In the genomic region with DNA sequence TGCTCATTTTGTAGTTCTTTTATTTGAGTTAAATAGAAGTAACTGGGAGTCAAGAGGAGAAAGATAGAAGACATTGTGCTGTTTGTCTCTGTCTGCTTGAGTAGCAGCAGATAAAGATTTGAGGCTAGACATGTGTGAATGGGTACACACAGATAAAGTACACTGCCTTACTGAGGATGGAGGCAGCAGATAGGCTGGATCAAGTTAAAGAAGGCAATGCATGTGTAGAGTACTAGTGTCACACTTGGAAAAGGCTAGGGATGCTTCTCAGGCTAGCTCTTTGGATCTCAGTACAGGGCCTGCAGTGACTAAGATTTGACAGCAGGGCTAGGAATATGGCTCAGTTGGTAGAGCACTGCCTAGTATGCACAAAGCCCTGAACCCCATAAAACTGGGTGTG, we compare ENCODE assay signal across 24 mouse cellular contexts. TPM values are rescaled to one million over a fixed set of nuclear protein-coding genes. Genes with fewer than 3 reads are reported as not detected.
DNase-seq lines count a peak whose midpoint lies in the region; ATAC-seq and TF ChIP-seq lines count a peak whose summit lies in the region.
"Had no signal": no experiment of that assay in that cellular context is flagged by ENCODE, and none has a peak within 500 bp of the region (broad histone marks: within the 10 kb centered on the region; RNA-seq: fewer than 3 reads in every experiment).

No protein-coding gene starts in this region.

- H3K27me3 ChIP-seq in G1E (ENCODE audit: insufficient read depth, low read length) (no peaks in the 10 kb centered on the region), MEL (ENCODE audit: control insufficient read depth in 1 of 2, insufficient read depth in 2 of 2, low read length in 2 of 2) (no peaks in the 10 kb centered on the region)
- H3K27me3 ChIP-seq in intestine, postnatal 0 days (replicated peaks; ENCODE audit: control insufficient read depth, insufficient read depth, low read length), result no peaks in the 10 kb centered on the region
- no peaks in the 10 kb centered on the region for H3K27me3 ChIP-seq in liver, postnatal 0 days (ENCODE audit: insufficient read depth, low read length)
- H3K27me3 ChIP-seq: limb, embryonic 15.5 days; neural tube, embryonic 15.5 days had no signal

- no peak for TF ChIP-seq RAD21 in MEL (IDR thresholded peaks at IDR 0.05; ENCODE audit: low read depth, low read length)

- ATAC-seq in G1E (ENCODE audit: extremely low read depth, insufficient number of reproducible peaks, low FRiP score, poor library complexity, severe bottlenecking), result peak; percentile 23; the same call in 1 of the 2 replicates
- ATAC-seq in intestine, postnatal 0 days, result no peak
- peak; percentile 80 for ATAC-seq in liver, postnatal 0 days
- no peak for ATAC-seq in CD4-positive, CD25-positive, alpha-beta regulatory T cell, adult 4 months
- ATAC-seq: forebrain, postnatal 0 days; hindbrain, embryonic 16.5 days had no signal

- no peak overlapping the region for H3K4me2 ChIP-seq in intestine, postnatal 0 days (replicated peaks; ENCODE audit: low read depth)
- no peak overlapping the region for H3K4me2 ChIP-seq in liver, postnatal 0 days (ENCODE audit: low read depth, low read length)
- H3K4me2 ChIP-seq: limb, embryonic 15.5 days; midbrain, embryonic 11.5 days; neural tube, embryonic 15.5 days had no signal

- DNase-seq in G1E (ENCODE audit: low spot score) (no peak), MEL (ENCODE audit: low read depth, low spot score) (peak; percentile 68)
- DNase-seq in liver, postnatal 0 days, result no peak
- no peak for DNase-seq in left cerebral cortex, adult 2 months (ENCODE audit: extremely low spot score in 1 of 2, low spot score in 2 of 2)
- no peak for DNase-seq in left cerebral cortex, postnatal 36 days (ENCODE audit: low spot score in 2 of 2)
- DNase-seq: adrenal gland, postnatal 14 days; cerebellum, adult 9-11 months; forebrain, postnatal 0 days; gastrocnemius, postnatal 25 days; kidney, adult 11 months; kidney, postnatal 4 days; left cerebral cortex, postnatal 4 days; right cerebral cortex, adult 18-20 months; right cerebral cortex, postnatal 4 days; thymus, postnatal 14 days had no signal

- peaks cover 5% of the 10 kb centered on the region for H3K9me3 ChIP-seq in G1E (replicated peaks)
- no peaks in the 10 kb centered on the region for H3K9me3 ChIP-seq in MEL (replicated peaks; ENCODE audit: insufficient read depth, low read length)
- no peaks in the 10 kb centered on the region for H3K9me3 ChIP-seq in intestine, postnatal 0 days (ENCODE audit: control insufficient read depth)
- H3K9me3 ChIP-seq in liver, postnatal 0 days (ENCODE audit: low read length), result peaks cover 3% of the 10 kb centered on the region
- H3K9me3 ChIP-seq: limb, embryonic 15.5 days; neural tube, embryonic 15.5 days had no signal

- intact Hi-C loops in left cerebral cortex, adult 2 months (cut with DNase I), result no loop called here
- intact Hi-C loops in left cerebral cortex, postnatal 36 days (cut with DNase I), result no loop called here

- TF ChIP-seq EP300 in MEL (IDR thresholded peaks at IDR 0.05; ENCODE audit: low read depth in 1 of 2, low read length in 2 of 2), result peak; percentile 81 to 88
- TF ChIP-seq EP300 in liver, postnatal 0 days (IDR thresholded peaks at IDR 0.05; ENCODE audit: low read depth), result peak; percentile 68

- H3K79me2 ChIP-seq in MEL (ENCODE audit: control insufficient read depth, insufficient read depth, low read length, poor library complexity), result no peaks in the 10 kb centered on the region

- H3K4me3 ChIP-seq in G1E (ENCODE audit: low read depth, low read length), result no peak overlapping the region
- H3K4me3 ChIP-seq in MEL (ENCODE audit: control insufficient read depth in 1 of 2, insufficient read depth in 1 of 2, low read depth in 2 of 2, low read length in 2 of 2), result no peak overlapping the region
- H3K4me3 ChIP-seq in intestine, postnatal 0 days (ENCODE audit: low read depth, low read length), result no peak overlapping the region
- no peak overlapping the region for H3K4me3 ChIP-seq in liver, postnatal 0 days (ENCODE audit: low read depth, low read length)
- no peak overlapping the region for H3K4me3 ChIP-seq in left cerebral cortex, adult 2 months
- H3K4me3 ChIP-seq: embryonic facial prominence, embryonic 10.5 days; forebrain, embryonic 10.5 days; limb, embryonic 15.5 days; neural tube, embryonic 15.5 days had no signal

- H3K4me1 ChIP-seq in G1E (ENCODE audit: insufficient read depth, low read depth, low read length) (peaks cover 9% of the 10 kb centered on the region), MEL (ENCODE audit: control insufficient read depth in 1 of 2, insufficient read depth in 2 of 2, low read length in 2 of 2) (peaks cover 0 to 11% of the 10 kb centered on the region in 2 experiments; a peak in 3 of 4 replicates)
- H3K4me1 ChIP-seq in intestine, postnatal 0 days (replicated peaks; ENCODE audit: control insufficient read depth, insufficient read depth, low read length), result no peaks in the 10 kb centered on the region
- no peaks in the 10 kb centered on the region; the same call in 1 of the 2 replicates for H3K4me1 ChIP-seq in liver, postnatal 0 days (ENCODE audit: insufficient read depth)
- H3K4me1 ChIP-seq: embryonic facial prominence, embryonic 10.5 days; forebrain, embryonic 10.5 days; limb, embryonic 15.5 days; neural tube, embryonic 15.5 days had no signal

- peaks cover 73% of the 10 kb centered on the region for H3K36me3 ChIP-seq in G1E (replicated peaks)
- H3K36me3 ChIP-seq in MEL (ENCODE audit: control insufficient read depth in 1 of 2, insufficient read depth in 2 of 2, low read length in 2 of 2), result peaks cover 8% of the 10 kb centered on the region in 2 experiments
- H3K36me3 ChIP-seq in intestine, postnatal 0 days (ENCODE audit: control insufficient read depth, insufficient read depth), result peaks cover 22% of the 10 kb centered on the region
- peaks cover 13% of the 10 kb centered on the region for H3K36me3 ChIP-seq in liver, postnatal 0 days (replicated peaks; ENCODE audit: insufficient read depth, low read length)

- no peak overlapping the region for H3K27ac ChIP-seq in MEL (ENCODE audit: control insufficient read depth, low read depth, low read length)
- no peak overlapping the region for H3K27ac ChIP-seq in intestine, postnatal 0 days (ENCODE audit: low read depth, low read length)
- no peak overlapping the region for H3K27ac ChIP-seq in liver, postnatal 0 days (ENCODE audit: low read depth)
- H3K27ac ChIP-seq in left cerebral cortex, adult 2 months, result no peak overlapping the region
- H3K27ac ChIP-seq: embryonic facial prominence, embryonic 10.5 days; forebrain, embryonic 10.5 days; limb, embryonic 15.5 days; macrophage; neural tube, embryonic 15.5 days had no signal

- TF ChIP-seq CTCF in G1E (IDR thresholded peaks at IDR 0.05; ENCODE audit: low read depth, low read length) (no peak), MEL (IDR thresholded peaks at IDR 0.05 in 2 of 3, conservative IDR thresholded peaks at IDR 0.05 in 1 of 3; ENCODE audit: control insufficient read depth in 1 of 3, insufficient read depth in 1 of 3, low read depth in 2 of 3, low read length in 3 of 3, poor library complexity in 1 of 3, severe bottlenecking in 1 of 3) (peak in 1 of 3 experiments; percentile 18; a peak in 1 of 6 replicates)
- 0 out of 2 replicates have a peak, but pooled peaks have one; percentile 15 for TF ChIP-seq CTCF in intestine, postnatal 0 days (IDR thresholded peaks at IDR 0.05; ENCODE audit: low read depth)
- no peak for TF ChIP-seq CTCF in liver, postnatal 0 days (IDR thresholded peaks at IDR 0.05; ENCODE audit: low read depth)
- no peak for TF ChIP-seq CTCF in left cerebral cortex, adult 2 months (IDR thresholded peaks at IDR 0.05)

- H3K9ac ChIP-seq in MEL (ENCODE audit: control insufficient read depth, low read depth, low read length, poor library complexity, severe bottlenecking), result no peak overlapping the region
- H3K9ac ChIP-seq in intestine, postnatal 0 days (ENCODE audit: low read depth, low read length), result no peak overlapping the region
- H3K9ac ChIP-seq in liver, postnatal 0 days (replicated peaks), result no peak overlapping the region
- H3K9ac ChIP-seq: forebrain, postnatal 0 days; limb, embryonic 15.5 days; neural tube, embryonic 15.5 days had no signal

- TF ChIP-seq POLR2A in MEL (IDR thresholded peaks at IDR 0.05; ENCODE audit: control insufficient read depth in 1 of 2, insufficient read depth in 1 of 2, low read depth in 1 of 2, low read length in 2 of 2, poor library complexity in 1 of 2), result no peak

TF ChIP-seq in MEL, 35 proteins besides CTCF, POLR2A, EP300 and RAD21 (continues in another document):
- peak; percentile 56; the same call in 1 of the 2 replicates for TF ChIP-seq ETS1 (IDR thresholded peaks at IDR 0.05; ENCODE audit: low read depth, low read length)
- TF ChIP-seq BHLHE40 (IDR thresholded peaks at IDR 0.05; ENCODE audit: borderline replicate concordance, low read depth, low read length), result no peak
- peak; percentile 81 for TF ChIP-seq TCF12 (IDR thresholded peaks at IDR 0.05; ENCODE audit: low read depth, low read length)
- peak; percentile 59; the same call in 1 of the 2 replicates for TF ChIP-seq SIN3A (IDR thresholded peaks at IDR 0.05; ENCODE audit: low read length)

RNA-seq across cellular contexts. Expression of gene Brms1l, which starts 14.5 kb away (rescaled TPM):
- total RNA-seq in G1E (2014; fragmentation: Nextera tagmentation), result 36.3 and 37.9 TPM in 2 replicates
- 34.8 and 35.9 TPM in 2 replicates for total RNA-seq in G1E (2017)
- 111 and 115 TPM in 2 replicates for polyA plus RNA-seq in G1E (2012)
- 17.4 and 17.5 TPM in 2 replicates for total RNA-seq in MEL (2012; rRNA removed)
- polyA plus RNA-seq in MEL (2012; ENCODE audit: insufficient read depth in 1 of 2, insufficient read length in 2 of 2, low read depth in 1 of 2, low replicate concordance in 2 of 2, missing spikeins in 1 of 2), result 10 to 100 TPM in 1 of 2 experiments, not detected in 1; 33.5 TPM
- polyA plus RNA-seq in intestine, postnatal 0 days (2015; fragmentation: Nextera tagmentation; extraction: Ambion mirVana), result 10.9 and 11.9 TPM in 2 replicates
- polyA plus RNA-seq in liver, postnatal 0 days (2015; fragmentation: Nextera tagmentation; extraction: Ambion mirVana), result 5.3 and 6.9 TPM in 2 replicates
- 10 to 100 TPM; 70.3 to 73.8 TPM for total RNA-seq in left cerebral cortex, adult 2 months (2021)
- 10 to 100 TPM; 58.8 to 65.1 TPM for total RNA-seq in left cerebral cortex, postnatal 36 days (2021)
- polyA plus RNA-seq in CD4-positive, CD25-positive, alpha-beta regulatory T cell, adult 4 months (2017; shearing (Covaris generic)), result 10 to 100 TPM; 13.8 to 15.8 TPM

RNA-seq across cellular contexts. Expression of gene Ralgapa1, which starts 29.7 kb away (rescaled TPM):
- total RNA-seq in G1E (2014; fragmentation: Nextera tagmentation) (169 and 177 TPM in 2 replicates), G1E (2017) (49.1 and 57.9 TPM in 2 replicates), MEL (2012; rRNA removed) (14.1 and 17.8 TPM in 2 replicates)
- polyA plus RNA-seq in G1E (2012) (13.3 and 13.6 TPM in 2 replicates), MEL (2012; ENCODE audit: insufficient read depth in 1 of 2, insufficient read length in 2 of 2, low read depth in 1 of 2, low replicate concordance in 2 of 2, missing spikeins in 1 of 2) (100 to 1,000 TPM in 1 of 2 experiments, 10 to 100 TPM in 1; 29.7 to 111 TPM)
- polyA plus RNA-seq in intestine, postnatal 0 days (2015; fragmentation: Nextera tagmentation; extraction: Ambion mirVana), result 7.7 and 7.8 TPM in 2 replicates
- 2.3 and 2.8 TPM in 2 replicates for polyA plus RNA-seq in liver, postnatal 0 days (2015; fragmentation: Nextera tagmentation; extraction: Ambion mirVana)
- 100 to 1,000 TPM; 132 to 133 TPM for total RNA-seq in left cerebral cortex, adult 2 months (2021)
- 100 to 1,000 TPM; 102 to 132 TPM for total RNA-seq in left cerebral cortex, postnatal 36 days (2021)
- 10 to 100 TPM; 14.0 to 17.4 TPM for polyA plus RNA-seq in CD4-positive, CD25-positive, alpha-beta regulatory T cell, adult 4 months (2017; shearing (Covaris generic))

Comparison
In these comparisons a context has a peak if more than half of its experiments do, and no peak if none do; other contexts are left out.
1. ATAC-seq: peak in G1E (single experiment) and liver, postnatal 0 days (single experiment); none in intestine, postnatal 0 days (single experiment) and CD4-positive, CD25-positive, alpha-beta regulatory T cell, adult 4 months (single experiment).